Mouse (Mus musculus) gastrocnemius, adult 18-20 months (tissue): ENCODE measurements around the gene Nip7. TPM values are rescaled to one million over a fixed set of nuclear protein-coding genes. Genes with fewer than 3 reads are reported as not detected.
A peak's percentile ranks its signal among the peaks of the same experiment; 100 is the strongest.
"Not testable (repeated sequence)": the region's sequence is repeated elsewhere in the genome, so short reads cannot be mapped to it uniquely, and the experiment has no call there.

Source experiments
- DNase-seq: peaks from one replicate; pipeline ENCODE4 v3.0.0; 2021; ENCODE audit warnings: low spot score
- long read RNA-seq, 2 experiments: library from polyadenylated mRNA; stranded (forward); transcript quantifications; one replicate each; pipeline ENCODE4 v2.0.0; 2021
- total RNA-seq, 2 experiments: library from RNA; stranded (reverse); gene quantifications; 2 replicates each; pipeline ENCODE4 v1.2.3; 2021

Gene Nip7
- total RNA-seq = 10 to 100 TPM; 16.5 to 18.0 TPM
- long read RNA-seq, experiment 1, transcript Nip7-201 (5 exons, 3,036 nt) = major isoform, 15 of 16 reads
- long read RNA-seq, experiment 1, partial matches to known transcripts = 0 of 16 reads
- long read RNA-seq, experiment 1, other reads (novel, unspliced or antisense) = 1 of 16 reads
- long read RNA-seq, experiment 2, transcript Nip7-201 (5 exons, 3,036 nt) = major isoform, 5 of 7 reads
- long read RNA-seq, experiment 2, partial matches to known transcripts = 2 of 7 reads
- long read RNA-seq, experiment 2, other reads (novel, unspliced or antisense) = 0 of 7 reads

GRCm38 (mm10) chr8:107056076-107056972, at the start of gene Nip7, which contains the start of gene Cog8:
Gene Nip7, plus strand, starts transcription at chr8:107056877.
Gene Cog8, minus strand, starts transcription at chr8:107056689.
- peak; percentile 97 for DNase-seq

DNA sequence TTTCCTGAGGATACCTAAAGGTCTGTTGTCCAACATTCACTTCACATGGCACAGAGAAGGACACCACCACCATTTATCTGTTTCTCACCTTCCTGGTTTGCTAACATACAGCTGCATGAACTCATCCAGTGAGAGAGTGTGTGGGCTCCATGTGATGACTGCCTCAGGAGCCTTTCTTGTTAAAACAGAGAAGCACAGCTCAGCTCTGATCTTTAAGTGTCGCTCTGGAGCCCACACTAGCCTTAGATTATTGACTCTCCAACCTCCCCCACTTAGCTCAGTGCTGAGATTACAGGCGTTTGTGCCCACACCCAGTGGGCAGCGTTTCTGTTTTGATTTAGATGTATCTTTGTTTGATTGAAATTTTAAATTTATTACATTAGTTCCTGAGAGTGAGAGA, 48.9 kb upstream of the Nip7 start:
- no peak for DNase-seq

GRCm38 (mm10) chr8:107012666-107013065, 44.0 kb upstream of the Nip7 start:
- no peak for DNase-seq

- DNase-seq = no peak
Measured at GRCm38 (mm10) chr8:107014915-107015314, 41.8 kb upstream of the Nip7 start.

GRCm38 (mm10) chr8:107023479-107023878, 33.2 kb upstream of the Nip7 start:
- no peak for DNase-seq

GRCm38 (mm10) chr8:107029310-107029709, 27.4 kb upstream of the Nip7 start:
- DNase-seq = no peak

- no peak for DNase-seq
Measured at GRCm38 (mm10) chr8:107030058-107030457, 26.6 kb upstream of the Nip7 start.

- DNase-seq = peak; percentile 98
Measured at GRCm38 (mm10) chr8:107030650-107031576, 25.8 kb upstream of the Nip7 start, which contains the start of gene Vps4a. Gene Vps4a, plus strand, starts transcription at chr8:107031222.

DNA sequence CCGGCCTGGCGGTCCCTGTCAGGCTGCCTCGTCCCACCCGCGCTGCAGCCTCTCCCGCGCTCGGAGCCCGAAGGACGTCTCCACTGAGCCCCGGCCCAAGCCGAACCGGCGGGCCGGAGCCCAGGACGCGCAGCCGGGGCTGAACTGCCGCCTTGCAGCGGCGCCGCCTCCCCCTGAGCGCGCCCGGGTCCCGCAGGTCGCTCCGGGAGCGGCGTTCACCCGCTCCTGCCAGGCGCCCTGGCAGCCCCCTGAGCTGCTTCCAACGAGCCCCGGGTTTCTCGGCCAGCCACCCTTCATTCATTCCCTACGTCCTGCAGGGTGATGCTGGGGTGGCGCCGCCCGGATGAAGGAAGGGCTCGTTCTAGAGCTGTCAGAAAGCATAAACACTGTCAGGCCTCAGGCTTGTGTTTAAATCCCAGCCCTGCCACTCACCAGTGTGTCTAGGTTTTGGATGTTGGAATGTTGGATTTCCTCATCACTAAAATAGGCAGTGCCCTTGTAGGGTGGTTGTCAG, 25.0 kb upstream of the Nip7 start:
- DNase-seq = no peak

- DNase-seq = not testable (repeated sequence)
Measured at GRCm38 (mm10) chr8:107033609-107034008, 23.1 kb upstream of the Nip7 start.

GRCm38 (mm10) chr8:107035641-107036040, 21.0 kb upstream of the Nip7 start:
- DNase-seq = no peak

DNA sequence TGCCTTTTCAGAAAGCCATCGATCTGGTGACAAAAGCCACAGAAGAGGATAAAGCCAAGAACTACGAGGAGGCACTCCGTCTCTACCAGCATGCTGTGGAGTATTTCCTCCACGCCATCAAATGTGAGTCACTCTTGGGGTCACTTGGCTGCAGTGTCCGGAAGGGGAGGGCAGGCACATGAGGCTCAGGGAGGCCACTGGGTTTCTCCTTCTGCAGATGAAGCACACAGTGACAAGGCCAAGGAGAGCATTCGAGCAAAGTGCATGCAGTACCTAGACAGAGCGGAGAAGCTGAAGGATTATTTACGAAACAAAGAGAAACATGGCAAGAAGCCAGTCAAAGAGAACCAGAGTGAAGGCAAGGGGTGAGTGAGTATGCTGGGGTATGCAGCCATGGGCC, 20.1 kb upstream of the Nip7 start:
- DNase-seq = no peak

DNA sequence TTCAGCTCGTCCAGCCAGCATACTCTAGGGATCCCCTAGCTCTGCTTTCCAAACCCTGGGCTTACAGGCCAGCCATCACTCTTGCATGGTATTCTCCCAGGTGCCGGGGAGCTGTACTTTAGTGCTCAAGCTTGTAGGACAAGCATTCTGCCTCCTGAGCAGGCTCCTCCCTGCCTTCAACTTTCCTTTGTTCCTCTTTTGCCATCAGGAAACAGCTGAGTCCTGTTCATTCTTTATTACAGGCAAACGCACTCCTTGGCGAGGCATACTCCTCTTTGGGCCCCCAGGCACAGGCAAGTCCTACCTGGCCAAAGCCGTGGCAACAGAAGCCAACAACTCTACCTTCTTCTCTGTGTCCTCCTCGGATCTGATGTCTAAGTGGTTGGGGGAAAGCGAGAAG, 16.0 kb upstream of the Nip7 start:
- no peak for DNase-seq

DNA sequence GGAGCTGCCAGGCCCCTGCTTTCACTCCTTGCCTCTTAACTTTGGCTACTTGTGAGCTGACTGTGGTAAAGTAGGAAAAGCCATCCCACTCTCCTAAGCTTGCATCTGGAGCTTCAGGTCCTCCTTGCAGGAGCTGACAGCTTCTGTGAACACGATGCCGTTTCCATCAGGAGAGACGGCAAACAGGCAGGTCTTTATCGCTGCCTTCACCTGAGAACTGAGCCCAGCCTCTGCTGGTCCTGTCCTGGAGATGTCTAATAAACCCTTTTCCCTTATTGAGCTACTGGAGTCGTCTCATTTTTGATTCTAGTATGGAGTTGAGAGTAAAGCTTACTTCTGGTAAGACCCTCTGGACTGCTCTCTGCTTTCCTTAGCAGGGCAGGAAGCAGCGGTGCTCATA, 11.2 kb upstream of the Nip7 start:
- no peak for DNase-seq

DNA sequence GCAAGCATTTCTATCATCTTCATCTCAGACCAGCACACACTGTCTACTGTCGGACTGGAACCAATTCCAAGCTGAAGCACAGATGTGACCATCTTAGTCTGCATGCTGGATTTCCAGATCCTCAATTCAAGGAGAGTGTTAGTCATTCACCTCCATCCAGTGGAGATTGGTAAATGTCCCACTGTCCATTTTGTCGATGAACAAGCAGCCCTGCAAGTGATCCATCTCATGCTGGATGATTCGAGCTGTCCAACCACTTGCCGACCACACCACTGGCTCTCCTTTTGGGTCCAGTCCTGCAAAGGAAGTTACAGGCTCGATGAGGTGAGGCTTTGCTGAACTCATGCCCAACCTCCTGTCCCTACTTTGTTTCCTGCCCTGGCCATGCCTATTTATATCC, 9.7 kb upstream of the Nip7 start:
- no peak for DNase-seq

DNA sequence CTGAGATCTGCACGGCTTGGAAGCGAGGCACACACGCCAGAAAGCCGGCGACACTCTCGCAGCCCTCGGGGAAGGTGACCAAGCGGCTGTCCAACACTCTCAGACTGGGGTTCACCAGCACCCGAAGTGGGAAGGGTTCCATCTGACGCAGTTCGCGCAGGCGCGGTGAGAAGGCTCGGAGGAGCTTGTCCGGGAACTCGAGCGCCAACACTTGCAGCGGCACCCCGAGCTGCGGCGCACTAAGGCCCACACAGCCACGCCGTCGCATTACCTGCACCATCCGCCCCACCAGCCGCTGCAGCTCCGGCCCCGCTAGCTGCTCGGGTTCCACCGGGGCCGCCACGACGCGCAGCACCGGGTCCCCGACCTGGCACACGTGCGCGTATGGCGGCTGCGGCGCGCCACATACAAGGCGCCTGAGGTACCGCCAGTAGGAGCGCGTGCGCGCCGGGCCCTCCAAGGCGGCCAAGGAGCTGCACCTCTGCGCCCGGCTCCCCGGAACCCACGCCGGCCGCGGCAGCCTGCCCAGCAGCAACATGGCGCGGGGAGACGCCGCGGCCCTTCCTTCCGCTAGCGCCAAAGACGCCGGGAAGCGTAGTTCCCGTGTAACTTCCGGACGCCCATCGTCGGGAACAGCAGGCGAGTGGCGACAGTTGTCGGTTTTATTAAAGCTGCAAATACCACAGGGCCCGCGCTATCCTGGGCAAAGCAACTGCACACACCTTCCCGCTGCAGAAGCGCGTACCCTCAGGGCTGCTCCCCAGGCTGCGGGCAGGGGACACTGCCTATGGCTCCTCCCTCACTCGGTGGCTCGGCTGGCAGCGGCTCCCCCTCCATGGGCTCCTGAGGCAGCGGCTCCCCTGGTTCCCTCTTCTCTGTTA, 8.4 kb upstream of the Nip7 start, which contains the start of gene Pdf:
Gene Pdf, minus strand, starts transcription at position 554 of the 881 bp plus-strand sequence.
- peak; percentile 75 for DNase-seq

- no peak for DNase-seq
Measured at GRCm38 (mm10) chr8:107049480-107049879, 7.2 kb upstream of the Nip7 start.

- no peak for DNase-seq
Measured at GRCm38 (mm10) chr8:107052046-107052445, 4.6 kb upstream of the Nip7 start.

DNA sequence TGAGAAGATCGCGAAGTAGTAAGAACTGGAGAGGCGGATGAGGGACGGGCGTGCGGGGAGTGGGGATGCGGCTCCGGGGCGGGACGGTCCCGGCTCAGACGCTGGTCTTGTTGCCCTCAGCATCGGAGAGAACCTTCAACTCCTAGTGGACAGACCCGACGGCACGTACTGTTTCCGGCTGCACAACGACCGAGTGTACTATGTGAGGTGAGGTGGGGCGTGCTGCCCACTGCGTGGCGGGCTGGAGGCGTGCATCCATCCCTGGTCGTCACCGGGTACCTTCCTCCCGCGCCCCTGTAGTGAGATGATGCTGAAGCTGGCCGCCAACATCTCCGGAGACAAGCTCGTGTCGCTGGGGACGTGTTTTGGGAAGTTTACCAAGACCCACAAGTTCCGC, 294 bp downstream of the Nip7 start:
- DNase-seq = no peak

DNA sequence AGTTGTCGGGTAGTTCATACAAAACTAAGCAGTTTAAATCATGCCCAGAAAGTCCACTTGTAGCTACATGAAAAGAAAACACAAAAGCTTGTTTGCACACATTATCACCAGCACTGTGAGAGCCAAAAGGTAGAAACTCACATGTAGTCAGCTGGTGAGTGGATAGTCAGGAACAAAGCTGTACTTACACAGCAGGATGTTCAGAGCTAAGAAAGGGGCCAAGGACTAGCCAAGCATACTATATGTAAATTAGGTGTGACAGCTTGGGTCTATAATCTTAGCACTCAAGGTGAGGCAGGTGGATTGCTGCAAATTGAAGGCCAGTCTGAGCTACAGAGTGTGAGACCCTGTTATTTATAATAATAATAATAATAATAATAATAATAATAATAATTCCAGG, 5.9 kb downstream of the Nip7 start:
- DNase-seq = no peak
